Mouse (Mus musculus) thymus, adult 2 months (tissue): ENCODE data around the gene Lypd3. TPM values are rescaled to one million over a fixed set of nuclear protein-coding genes. Genes with fewer than 3 reads are reported as not detected.

ENCODE experiments used
- DNase-seq: peaks from one replicate; pipeline ENCODE4 v3.0.0; 2021
- H3K27ac ChIP-seq: fragments of 200-500 bp; 2 replicates; pipeline ENCODE4 v1.5.1; 2012; ENCODE audit warnings: low read length, control low read depth; ENCODE audit not compliant: control insufficient read depth, insufficient read depth
- H3K27me3 ChIP-seq: fragments of 200-500 bp; 2 replicates; pipeline ENCODE4 v1.6.1; 2012; ENCODE audit warnings: mild to moderate bottlenecking, low read length, moderate library complexity, mixed read lengths; ENCODE audit not compliant: control insufficient read depth, insufficient read depth
- H3K36me3 ChIP-seq: fragments of 200-500 bp; 2 replicates; pipeline ENCODE4 v1.6.1; 2012; ENCODE audit warnings: mild to moderate bottlenecking, low read length, moderate library complexity; ENCODE audit not compliant: control insufficient read depth, insufficient read depth
- H3K4me1 ChIP-seq: fragments of 200-500 bp; replicated peaks from 2 replicates; pipeline ENCODE4 v1.6.1; 2012; ENCODE audit warnings: low read length; ENCODE audit not compliant: control insufficient read depth, insufficient read depth
- H3K4me3 ChIP-seq: fragments of 200-500 bp; 2 replicates; pipeline ENCODE4 v1.5.1; 2012; ENCODE audit warnings: mild to moderate bottlenecking, low read length, control low read depth, moderate library complexity; ENCODE audit not compliant: control insufficient read depth, insufficient read depth
- CTCF ChIP-seq: fragments of 200-500 bp; IDR thresholded peaks from 2 replicates; pipeline ENCODE4 v1.5.1; 2012; ENCODE audit warnings: mild to moderate bottlenecking, control low read depth, low read length, moderate library complexity, borderline replicate concordance; ENCODE audit not compliant: control insufficient read depth, poor library complexity, insufficient read depth; ENCODE audit errors: extremely low read depth
- POLR2A ChIP-seq: fragments of 200-500 bp; IDR thresholded peaks from 2 replicates; pipeline ENCODE4 v1.6.1; 2012; ENCODE audit warnings: mild to moderate bottlenecking, low read length, control low read depth, moderate library complexity; ENCODE audit not compliant: control insufficient read depth, poor library complexity, insufficient read depth; ENCODE audit errors: extremely low read depth
- WGBS: fragments of 180-500 bp; shearing (Covaris S2); methylation state at CpG from one replicate; pipeline ENCODE4 v1.1.7; 2018; 5-methylcytosine and 5-hydroxymethylcytosine counted together
- polyA plus RNA-seq: library from polyadenylated mRNA; depleted of rRNA; stranded (reverse); fragments of >200 nt; gene quantifications from 2 replicates; pipeline ENCODE4 v1.2.3, GENCODE M21; 2012; rRNA removed

The Lypd3 gene
- polyA plus RNA-seq, result 4.2 and 4.7 TPM in 2 replicates

DNA sequence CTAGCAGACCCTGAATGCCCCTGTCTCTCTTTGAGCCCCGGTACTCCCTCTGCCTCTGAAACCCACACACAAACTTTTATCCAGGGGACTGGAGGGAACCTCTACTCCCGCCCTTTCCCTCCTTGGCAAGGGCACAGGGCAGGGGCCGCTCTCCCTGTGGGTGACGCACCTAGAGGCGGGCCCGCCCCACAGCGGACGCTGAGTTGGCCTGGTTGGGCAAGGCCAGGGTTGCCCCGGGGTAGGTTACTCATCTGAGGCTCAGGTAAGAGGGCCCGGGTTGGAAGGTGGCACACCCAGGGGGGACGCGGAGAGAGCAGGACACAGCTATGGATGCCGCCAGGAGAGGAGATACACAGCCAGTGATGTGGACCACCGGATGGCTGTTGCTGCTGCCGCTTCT lies at the start of gene Lypd3:
Gene Lypd3, plus strand, starts transcription at position 287 of the 400 bp plus-strand sequence.
- Histone ChIP-seq H3K4me1 (peaks cover 9% of the 10 kb centered on the region), H3K27ac (no peak within 1 kb of the TSS), H3K4me3 (no peak within 1 kb of the TSS), H3K36me3 (no peaks in the 10 kb centered on the region), H3K27me3 (peaks cover 7% of the 10 kb centered on the region; the same call in 1 of the 2 replicates)
- DNase-seq, result no peak
- TF ChIP-seq POLR2A (no peak), CTCF (no peak)
- 81% methylated on average over 15 of the region's 15 CpGs for WGBS

DNA sequence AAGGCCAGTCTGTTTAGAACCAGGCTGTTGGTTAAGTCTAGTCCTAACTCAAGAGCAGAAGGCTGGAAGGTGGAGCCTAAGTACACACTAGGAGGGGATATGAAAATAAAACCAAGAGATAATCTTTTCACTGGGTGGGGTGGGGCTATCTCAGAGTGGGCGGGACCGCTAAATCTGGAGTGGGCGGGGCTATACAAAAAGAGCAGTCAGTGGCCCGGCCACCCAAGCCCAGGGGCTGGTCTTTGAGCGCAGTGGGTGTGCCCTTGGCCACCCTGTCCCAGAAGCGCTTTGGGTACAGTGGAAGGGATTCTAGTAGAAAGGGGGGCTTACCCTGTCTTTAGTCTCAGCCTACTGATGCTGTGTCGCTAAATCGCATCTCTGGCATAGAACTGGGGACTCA lies 49.5 kb upstream of the Lypd3 start:
- WGBS, result 35% methylated on average over 8 of the region's 8 CpGs
- no peaks in the 10 kb centered on the region for H3K36me3 ChIP-seq
- H3K4me3 ChIP-seq, result no peak overlapping the region
- peaks cover 13% of the 10 kb centered on the region for H3K4me1 ChIP-seq
- TF ChIP-seq CTCF (no peak), POLR2A (no peak)
- H3K27me3 ChIP-seq, result no peaks in the 10 kb centered on the region
- H3K27ac ChIP-seq, result no peak overlapping the region
- no peak for DNase-seq

DNA sequence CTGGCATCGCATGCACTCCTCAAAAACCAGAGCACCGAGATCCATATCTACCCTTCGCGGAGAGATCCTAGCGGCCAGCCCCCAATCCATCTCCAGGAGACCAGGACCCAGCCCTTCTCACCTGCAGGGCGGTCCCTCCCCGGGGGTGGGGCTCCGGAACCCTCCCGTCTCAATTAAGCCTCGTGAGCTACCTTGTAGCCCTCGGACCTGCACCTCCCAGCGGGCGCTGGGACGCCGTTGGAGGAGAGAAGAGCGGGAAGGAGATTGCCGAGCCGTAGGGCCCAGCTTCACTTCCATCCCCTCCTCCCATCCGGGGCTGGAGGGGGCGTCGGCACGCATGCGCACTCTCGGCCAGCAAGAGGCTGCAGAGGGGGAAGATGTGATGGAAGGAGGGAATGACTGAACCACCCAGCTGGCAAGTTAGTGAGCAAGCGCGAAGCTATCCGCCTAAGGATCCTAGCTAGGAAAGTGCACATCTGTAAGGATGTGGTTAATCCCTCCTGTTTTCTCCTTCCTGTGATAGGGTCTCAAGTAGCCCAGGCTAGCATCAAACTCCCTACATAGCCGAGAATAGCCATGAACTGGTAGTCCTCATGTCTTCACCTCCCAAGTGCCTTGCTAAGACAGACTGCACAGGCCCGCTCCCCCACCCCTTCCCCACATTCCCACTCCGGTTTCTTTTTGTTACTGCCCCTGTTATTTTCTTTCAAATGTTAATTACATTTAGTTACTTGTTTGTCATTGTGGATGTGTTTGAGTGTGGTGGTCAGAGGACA lies 48.8 kb upstream of the Lypd3 start, which contains the start of the genes Ethe1 and Zfp575:
Gene Ethe1, plus strand, starts transcription at position 214 of the 776 bp plus-strand sequence.
Gene Zfp575, minus strand, starts transcription at position 312 of the 776 bp plus-strand sequence.
- DNase-seq, result peak; percentile 60
- H3K4me1 ChIP-seq, result peaks cover 13% of the 10 kb centered on the region
- H3K36me3 ChIP-seq, result no peaks in the 10 kb centered on the region
- H3K27ac ChIP-seq, result no peak within 1 kb of the TSS
- TF ChIP-seq POLR2A (no peak), CTCF (no peak)
- H3K4me3 ChIP-seq, result peak within 1 kb of the TSS; percentile 29
- H3K27me3 ChIP-seq, result no peaks in the 10 kb centered on the region
- 19% methylated on average over 30 of the region's 30 CpGs for WGBS

DNA sequence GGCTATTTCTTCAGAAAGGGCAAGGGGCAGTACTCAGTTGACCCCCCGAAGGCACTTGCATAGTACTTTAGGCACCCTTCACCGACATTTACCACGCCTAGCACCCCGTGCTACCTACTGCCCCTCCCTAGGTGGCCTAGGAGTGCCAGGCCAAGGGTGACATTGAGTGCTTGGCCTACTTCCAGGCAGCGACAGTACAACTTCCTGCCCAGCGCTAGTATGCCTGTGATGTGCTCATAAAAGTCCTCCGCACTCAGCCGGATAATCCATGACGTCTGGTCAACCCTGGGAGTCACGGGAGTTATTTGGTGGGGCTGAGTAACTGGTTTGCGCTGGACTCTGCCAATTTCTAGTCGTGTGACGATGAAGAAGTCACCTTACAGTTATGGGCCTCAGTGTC lies 48.0 kb upstream of the Lypd3 start:
- H3K27ac ChIP-seq, result no peak overlapping the region
- no peaks in the 10 kb centered on the region for H3K27me3 ChIP-seq
- H3K4me3 ChIP-seq, result no peak overlapping the region
- 44% methylated on average over 13 of the region's 13 CpGs for WGBS
- H3K4me1 ChIP-seq, result peaks cover 15% of the 10 kb centered on the region
- no peaks in the 10 kb centered on the region for H3K36me3 ChIP-seq
- TF ChIP-seq CTCF (no peak), POLR2A (no peak)
- no peak for DNase-seq

DNA sequence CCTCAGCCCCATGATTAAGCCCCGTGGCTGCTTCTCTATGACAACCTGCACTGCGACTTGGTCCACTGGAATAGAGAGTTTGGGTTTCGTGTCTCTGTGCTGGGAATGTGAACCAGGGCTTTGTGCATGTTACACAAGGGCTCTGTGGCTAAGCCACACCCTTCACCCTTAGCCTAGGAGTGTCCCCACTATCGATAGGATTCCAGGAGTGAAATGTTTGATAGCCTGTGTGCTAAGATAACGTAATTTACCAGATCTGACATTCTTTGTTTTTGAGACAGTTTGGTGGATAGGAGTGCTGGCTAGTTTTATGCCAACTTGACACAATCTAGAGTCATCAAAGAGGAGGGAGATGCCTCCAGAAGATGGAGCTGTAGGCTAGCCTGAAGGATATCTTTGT lies 44.6 kb upstream of the Lypd3 start:
- H3K4me1 ChIP-seq, result peaks cover 28% of the 10 kb centered on the region
- H3K36me3 ChIP-seq, result no peaks in the 10 kb centered on the region
- H3K27ac ChIP-seq, result no peak overlapping the region
- no peak overlapping the region for H3K4me3 ChIP-seq
- 88% methylated on average over 5 of the region's 5 CpGs for WGBS
- H3K27me3 ChIP-seq, result no peaks in the 10 kb centered on the region
- DNase-seq, result no peak
- no peak for TF ChIP-seq POLR2A

DNA sequence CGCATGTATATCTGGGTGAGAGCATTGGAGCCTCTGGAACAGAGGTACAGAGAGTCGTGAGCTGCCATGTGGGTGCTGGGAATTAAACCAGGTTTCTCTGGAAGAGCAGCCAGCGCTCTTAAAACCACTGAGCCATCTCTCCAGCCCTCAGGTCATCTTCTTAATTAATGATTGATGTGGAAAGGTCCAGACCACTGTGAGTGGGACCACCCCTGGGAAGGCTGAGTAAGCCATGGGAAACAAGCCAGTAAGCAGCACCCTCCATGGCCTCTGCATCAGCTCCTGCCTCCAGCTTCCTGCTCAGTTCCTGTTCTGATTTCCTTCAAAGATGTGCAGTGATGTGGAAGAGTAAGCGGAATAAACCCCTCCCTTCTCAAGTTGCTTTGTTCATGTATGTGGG lies 44.2 kb upstream of the Lypd3 start:
- TF ChIP-seq CTCF (no peak), POLR2A (no peak)
- WGBS, result 76% methylated on average over 4 of the region's 4 CpGs

More for the DNA sequence above, 44.2 kb upstream of the Lypd3 start:
- H3K4me1 ChIP-seq, result peaks cover 26% of the 10 kb centered on the region
- no peaks in the 10 kb centered on the region for H3K36me3 ChIP-seq
- H3K27me3 ChIP-seq, result no peaks in the 10 kb centered on the region
- H3K4me3 ChIP-seq, result no peak overlapping the region
- no peak overlapping the region for H3K27ac ChIP-seq
- no peak for DNase-seq
